ENCODE assay signal across 9 mouse cellular contexts in genomic region chr13:96133363-96134100, GRCm38 (mm10). TPM values are rescaled to one million over a fixed set of nuclear protein-coding genes. Genes with fewer than 3 reads are reported as not detected.
DNase-seq lines count a peak whose midpoint lies in the region; ATAC-seq and TF ChIP-seq lines count a peak whose summit lies in the region.
"Had no signal": no experiment of that assay in that cellular context is flagged by ENCODE, and none has a peak within 500 bp of the region (broad histone marks: within the 10 kb centered on the region; RNA-seq: fewer than 3 reads in every experiment).

No protein-coding gene starts in this region.

- H3K4me3 ChIP-seq in embryonic facial prominence, embryonic 12.5 days, result peak overlapping the region; percentile 48
- peak overlapping the region; percentile 33; the same call in 1 of the 2 replicates for H3K4me3 ChIP-seq in intestine, postnatal 0 days (ENCODE audit: low read depth, low read length)

- DNase-seq in layer of hippocampus, postnatal 10 days (ENCODE audit: low spot score in 2 of 2), result peak; percentile 6 to 19
- DNase-seq in layer of hippocampus, adult 9-10 months (ENCODE audit: low spot score), result no peak
- DNase-seq in right cerebral cortex, postnatal 10 days (ENCODE audit: low spot score in 2 of 2), result peak; percentile 28 to 31
- no peak for DNase-seq in thymus, postnatal 25 days
- no peak for DNase-seq in urinary bladder, postnatal 36 days (ENCODE audit: low spot score in 2 of 2)

- H3K4me2 ChIP-seq in embryonic facial prominence, embryonic 12.5 days (replicated peaks), result peak overlapping the region; percentile 93
- H3K4me2 ChIP-seq in intestine, postnatal 0 days (replicated peaks; ENCODE audit: low read depth), result peak overlapping the region; percentile 66

- no peak overlapping the region for H3K27ac ChIP-seq in embryonic facial prominence, embryonic 12.5 days
- H3K27ac ChIP-seq in intestine, postnatal 0 days (ENCODE audit: low read depth, low read length), result no peak overlapping the region

- no peak for TF ChIP-seq CTCF in intestine, postnatal 0 days (IDR thresholded peaks at IDR 0.05; ENCODE audit: low read depth)

- H3K27me3 ChIP-seq in embryonic facial prominence, embryonic 12.5 days, result peaks cover 66% of the 10 kb centered on the region
- H3K27me3 ChIP-seq in intestine, postnatal 0 days (replicated peaks; ENCODE audit: control insufficient read depth, insufficient read depth, low read length), result peaks cover 66% of the 10 kb centered on the region

- no peak overlapping the region for H3K9ac ChIP-seq in embryonic facial prominence, embryonic 12.5 days
- H3K9ac ChIP-seq in intestine, postnatal 0 days (ENCODE audit: low read depth, low read length), result no peak overlapping the region

- H3K4me1 ChIP-seq in embryonic facial prominence, embryonic 12.5 days, result peaks cover 22% of the 10 kb centered on the region
- H3K4me1 ChIP-seq in intestine, postnatal 0 days (replicated peaks; ENCODE audit: control insufficient read depth, insufficient read depth, low read length), result no peaks in the 10 kb centered on the region

- 4% methylated on average over 28 of the region's 28 CpGs for WGBS in embryonic facial prominence, embryonic 12.5 days
- WGBS in intestine, postnatal 0 days, result 4% methylated on average over 28 of the region's 28 CpGs

- H3K9me3 ChIP-seq in embryonic facial prominence, embryonic 12.5 days, result no peaks in the 10 kb centered on the region
- no peaks in the 10 kb centered on the region for H3K9me3 ChIP-seq in intestine, postnatal 0 days (ENCODE audit: control insufficient read depth)

- ATAC-seq in embryonic facial prominence, embryonic 12.5 days (ENCODE audit: insufficient number of reproducible peaks, insufficient read depth, low FRiP score, low TSS enrichment), result no peak
- ATAC-seq in intestine, postnatal 0 days, result no peak

- H3K36me3 ChIP-seq in embryonic facial prominence, embryonic 12.5 days, result no peaks in the 10 kb centered on the region
- no peaks in the 10 kb centered on the region for H3K36me3 ChIP-seq in intestine, postnatal 0 days (ENCODE audit: control insufficient read depth, insufficient read depth)

RNA-seq across cellular contexts. Expression of gene Sv2c, which starts 1.2 kb away (rescaled TPM):
- 10 to 100 TPM; 14.5 to 15.0 TPM for total RNA-seq in layer of hippocampus, postnatal 10 days (2021)
- 1.5 and 1.6 TPM in 2 replicates for polyA plus RNA-seq in embryonic facial prominence, embryonic 12.5 days (2016; fragmentation: Nextera tagmentation; extraction: Ambion mirVana)
- polyA plus RNA-seq in intestine, postnatal 0 days (2015; fragmentation: Nextera tagmentation; extraction: Ambion mirVana), result 1.3 and 1.6 TPM in 2 replicates

RNA-seq across cellular contexts. Expression of gene Gm17190, which starts 51.7 kb away (rescaled TPM):
- total RNA-seq in layer of hippocampus, postnatal 10 days (2021), result not detected
- not detected in 2 replicates for polyA plus RNA-seq in embryonic facial prominence, embryonic 12.5 days (2016; fragmentation: Nextera tagmentation; extraction: Ambion mirVana)
- polyA plus RNA-seq in intestine, postnatal 0 days (2015; fragmentation: Nextera tagmentation; extraction: Ambion mirVana), result not detected in 2 replicates
- total RNA-seq: left cerebral cortex, postnatal 10 days had no signal
- polyA plus RNA-seq: testis, adult 2 months had no signal

RNA-seq across cellular contexts. Expression of gene Gm20075, which starts 52.4 kb away (rescaled TPM):
- 10 to 100 TPM; 27.7 to 29.7 TPM for total RNA-seq in layer of hippocampus, postnatal 10 days (2021)
- polyA plus RNA-seq in embryonic facial prominence, embryonic 12.5 days (2016; fragmentation: Nextera tagmentation; extraction: Ambion mirVana), result 28.2 and 32.0 TPM in 2 replicates
- 11.9 and 13.0 TPM in 2 replicates for polyA plus RNA-seq in intestine, postnatal 0 days (2015; fragmentation: Nextera tagmentation; extraction: Ambion mirVana)

Comparison
In these comparisons a context has a peak if more than half of its experiments do, and no peak if none do; other contexts are left out.
1. DNase-seq: peak in layer of hippocampus, postnatal 10 days (2 of 2) and right cerebral cortex, postnatal 10 days (2 of 2); none in layer of hippocampus, adult 9-10 months (single experiment), thymus, postnatal 25 days (single experiment) and urinary bladder, postnatal 36 days (0 of 2).